Mouse (Mus musculus): ENCODE measurements around the gene Rflnb.

GRCm38 (mm10) chr11:76050967-76051512, 23.5 kb upstream of the Rflnb start:
- TF ChIP-seq CHD2 (IDR thresholded peaks at IDR 0.05; ENCODE audit: low read depth, low read length) (no peak), ZNF384 (IDR thresholded peaks at IDR 0.05; ENCODE audit: low read depth, low read length) (no peak)
